Mouse (Mus musculus): ENCODE data around the gene Olfr344. TPM values are rescaled to one million over a fixed set of nuclear protein-coding genes. Genes with fewer than 3 reads are reported as not detected.

The Olfr344 gene
- polyA plus RNA-seq (2014; fragmentation: Nextera tagmentation; extraction: Ambion mirVana) = not detected in 2 replicates

GRCm38 (mm10) chr2:36566362-36566761 lies at the start of gene Olfr344:
Gene Olfr344 (plus strand): TSS chr2:36566662.
- H3K9ac ChIP-seq (replicated peaks; ENCODE audit: low read depth, low read length) = no peak within 1 kb of the TSS
- WGBS = 78% methylated on average over 1 of the region's 1 CpGs
- no peaks in the 10 kb centered on the region for H3K27me3 ChIP-seq (ENCODE audit: control insufficient read depth, insufficient read depth, low read length)
- no peak for ATAC-seq (ENCODE audit: low read depth)
- no peaks in the 10 kb centered on the region for H3K36me3 ChIP-seq (ENCODE audit: control insufficient read depth, insufficient read depth, low read length)
- peaks cover 3% of the 10 kb centered on the region; the same call in 1 of the 2 replicates for H3K9me3 ChIP-seq (ENCODE audit: control insufficient read depth, low read length)
- H3K27ac ChIP-seq (ENCODE audit: low read depth, low read length) = no peak within 1 kb of the TSS
- H3K4me2 ChIP-seq (ENCODE audit: low read depth, low read length) = no peak within 1 kb of the TSS
- H3K4me1 ChIP-seq (ENCODE audit: control insufficient read depth, insufficient read depth, low read length) = no peaks in the 10 kb centered on the region
- no peak within 1 kb of the TSS for H3K4me3 ChIP-seq (ENCODE audit: low read depth, low read length)

GRCm38 (mm10) chr2:36524698-36525097 lies 41.8 kb upstream of the Olfr344 start, which contains the start of gene Olfr342:
Gene Olfr342 (plus strand): TSS chr2:36524998.
- no peak for ATAC-seq (ENCODE audit: low read depth)
- Histone ChIP-seq H3K27me3 (ENCODE audit: control insufficient read depth, insufficient read depth, low read length) (no peaks in the 10 kb centered on the region), H3K9ac (replicated peaks; ENCODE audit: low read depth, low read length) (no peak within 1 kb of the TSS), H3K4me3 (ENCODE audit: low read depth, low read length) (no peak within 1 kb of the TSS), H3K27ac (ENCODE audit: low read depth, low read length) (no peak within 1 kb of the TSS), H3K9me3 (ENCODE audit: control insufficient read depth, low read length) (no peaks in the 10 kb centered on the region), H3K36me3 (ENCODE audit: control insufficient read depth, insufficient read depth, low read length) (no peaks in the 10 kb centered on the region), H3K4me2 (ENCODE audit: low read depth, low read length) (no peak within 1 kb of the TSS), H3K4me1 (ENCODE audit: control insufficient read depth, insufficient read depth, low read length) (no peaks in the 10 kb centered on the region)
- WGBS = 70% methylated on average over 3 of the region's 3 CpGs

GRCm38 (mm10) chr2:36565156-36565555 lies 1.3 kb upstream of the Olfr344 start:
- H3K4me1 ChIP-seq (ENCODE audit: control insufficient read depth, insufficient read depth, low read length) = no peaks in the 10 kb centered on the region
- H3K9me3 ChIP-seq (ENCODE audit: control insufficient read depth, low read length) = peaks cover 3% of the 10 kb centered on the region; the same call in 1 of the 2 replicates
- no peak overlapping the region for H3K27ac ChIP-seq (ENCODE audit: low read depth, low read length)
- no peak overlapping the region for H3K4me2 ChIP-seq (ENCODE audit: low read depth, low read length)
- H3K4me3 ChIP-seq (ENCODE audit: low read depth, low read length) = no peak overlapping the region
- no peak overlapping the region for H3K9ac ChIP-seq (replicated peaks; ENCODE audit: low read depth, low read length)
- no peaks in the 10 kb centered on the region for H3K36me3 ChIP-seq (ENCODE audit: control insufficient read depth, insufficient read depth, low read length)
- H3K27me3 ChIP-seq (ENCODE audit: control insufficient read depth, insufficient read depth, low read length) = no peaks in the 10 kb centered on the region
- no peak for ATAC-seq (ENCODE audit: low read depth)

GRCm38 (mm10) chr2:36567022-36567421 lies 560 bp downstream of the Olfr344 start:
- H3K4me3 ChIP-seq (ENCODE audit: low read depth, low read length) = no peak overlapping the region
- no peaks in the 10 kb centered on the region for H3K27me3 ChIP-seq (ENCODE audit: control insufficient read depth, insufficient read depth, low read length)
- no peaks in the 10 kb centered on the region for H3K36me3 ChIP-seq (ENCODE audit: control insufficient read depth, insufficient read depth, low read length)
- no peak overlapping the region for H3K27ac ChIP-seq (ENCODE audit: low read depth, low read length)
- H3K9me3 ChIP-seq (ENCODE audit: control insufficient read depth, low read length) = peaks cover 3% of the 10 kb centered on the region; the same call in 1 of the 2 replicates
- no peak overlapping the region for H3K4me2 ChIP-seq (ENCODE audit: low read depth, low read length)
- no peak for ATAC-seq (ENCODE audit: low read depth)
- H3K9ac ChIP-seq (replicated peaks; ENCODE audit: low read depth, low read length) = no peak overlapping the region
- no peaks in the 10 kb centered on the region for H3K4me1 ChIP-seq (ENCODE audit: control insufficient read depth, insufficient read depth, low read length)

GRCm38 (mm10) chr2:36567845-36568244 lies 1.4 kb downstream of the Olfr344 start:
- Histone ChIP-seq H3K4me3 (ENCODE audit: low read depth, low read length) (no peak overlapping the region), H3K9me3 (ENCODE audit: control insufficient read depth, low read length) (peaks cover 3% of the 10 kb centered on the region; the same call in 1 of the 2 replicates), H3K27ac (ENCODE audit: low read depth, low read length) (no peak overlapping the region), H3K9ac (replicated peaks; ENCODE audit: low read depth, low read length) (no peak overlapping the region), H3K36me3 (ENCODE audit: control insufficient read depth, insufficient read depth, low read length) (no peaks in the 10 kb centered on the region), H3K4me2 (ENCODE audit: low read depth, low read length) (no peak overlapping the region), H3K4me1 (ENCODE audit: control insufficient read depth, insufficient read depth, low read length) (no peaks in the 10 kb centered on the region), H3K27me3 (ENCODE audit: control insufficient read depth, insufficient read depth, low read length) (no peaks in the 10 kb centered on the region)
- 94% methylated on average over 3 of the region's 3 CpGs for WGBS
- ATAC-seq (ENCODE audit: low read depth) = no peak

Other genes with a start within 250 kb of the Olfr344 start
- not detected in 2 replicates for gene Olfr338, start 193.1 kb upstream of the Olfr344 start, polyA plus RNA-seq (2014; fragmentation: Nextera tagmentation; extraction: Ambion mirVana)
- gene Olfr339, start 147.7 kb upstream of the Olfr344 start, polyA plus RNA-seq (2014; fragmentation: Nextera tagmentation; extraction: Ambion mirVana) = not detected in 2 replicates
- gene Olfr340, start 114.1 kb upstream of the Olfr344 start, polyA plus RNA-seq (2014; fragmentation: Nextera tagmentation; extraction: Ambion mirVana) = not detected in 2 replicates
- gene Olfr341, start 84.2 kb upstream of the Olfr344 start, polyA plus RNA-seq (2014; fragmentation: Nextera tagmentation; extraction: Ambion mirVana) = not detected in 2 replicates
- not detected in 2 replicates for gene Olfr342, start 41.7 kb upstream of the Olfr344 start, polyA plus RNA-seq (2014; fragmentation: Nextera tagmentation; extraction: Ambion mirVana)
- gene Olfr345, start 73.4 kb downstream of the Olfr344 start, polyA plus RNA-seq (2014; fragmentation: Nextera tagmentation; extraction: Ambion mirVana) = not detected in 2 replicates
- gene Olfr346, start 119.1 kb downstream of the Olfr344 start, polyA plus RNA-seq (2014; fragmentation: Nextera tagmentation; extraction: Ambion mirVana) = not detected in 2 replicates
- not detected in 2 replicates for gene Olfr347, start 165.2 kb downstream of the Olfr344 start, polyA plus RNA-seq (2014; fragmentation: Nextera tagmentation; extraction: Ambion mirVana)
- not detected in 2 replicates for gene Olfr348, start 217.6 kb downstream of the Olfr344 start, polyA plus RNA-seq (2014; fragmentation: Nextera tagmentation; extraction: Ambion mirVana)
- not detected in 2 replicates for gene Olfr50, start 223.9 kb downstream of the Olfr344 start, polyA plus RNA-seq (2014; fragmentation: Nextera tagmentation; extraction: Ambion mirVana)